Mouse (Mus musculus): ENCODE data around the gene Aire.

Gene Aire

DNA sequence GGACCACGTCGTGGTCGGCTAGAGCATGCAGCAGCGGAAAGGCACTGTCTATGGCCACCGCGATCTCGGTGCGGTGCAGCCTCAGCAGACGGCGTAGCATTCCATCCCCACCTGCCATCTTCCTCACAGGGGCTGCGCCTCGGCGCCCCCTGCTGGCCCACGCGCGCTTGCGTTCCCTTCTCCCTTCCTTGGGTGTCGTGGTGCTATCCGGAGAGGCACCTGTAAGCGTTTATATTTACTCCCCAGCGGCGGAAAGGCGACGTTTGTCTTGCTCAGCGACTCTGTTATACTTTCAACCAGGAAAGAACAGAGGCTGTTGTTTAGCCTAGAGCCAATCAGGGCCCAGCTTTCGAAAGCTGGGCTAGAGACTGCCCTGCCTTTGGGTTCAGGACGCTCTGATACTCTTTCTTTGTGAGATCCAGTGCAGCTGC lies at the start of gene Aire:
Aire (minus strand) TSS at position 205 of the 431 bp plus-strand sequence.
- DNase-seq (ENCODE audit: low read depth) = peak; percentile 26

DNA sequence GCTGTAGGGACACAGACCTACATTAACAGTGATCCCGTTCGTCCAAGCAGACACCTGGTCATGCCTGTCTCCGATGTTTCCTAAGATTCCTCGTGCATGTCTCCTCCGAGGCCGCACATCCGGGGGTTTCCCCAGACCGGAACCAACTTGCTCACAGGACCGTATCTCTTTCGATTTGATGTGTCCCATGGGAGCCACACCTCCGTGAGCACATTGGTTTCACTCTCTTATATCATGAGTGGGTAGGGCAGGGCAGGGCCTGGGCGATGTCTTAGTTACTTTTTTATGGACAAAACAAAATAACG lies 49.3 kb upstream of the Aire start:
- no peak for DNase-seq (ENCODE audit: low read depth)

DNA sequence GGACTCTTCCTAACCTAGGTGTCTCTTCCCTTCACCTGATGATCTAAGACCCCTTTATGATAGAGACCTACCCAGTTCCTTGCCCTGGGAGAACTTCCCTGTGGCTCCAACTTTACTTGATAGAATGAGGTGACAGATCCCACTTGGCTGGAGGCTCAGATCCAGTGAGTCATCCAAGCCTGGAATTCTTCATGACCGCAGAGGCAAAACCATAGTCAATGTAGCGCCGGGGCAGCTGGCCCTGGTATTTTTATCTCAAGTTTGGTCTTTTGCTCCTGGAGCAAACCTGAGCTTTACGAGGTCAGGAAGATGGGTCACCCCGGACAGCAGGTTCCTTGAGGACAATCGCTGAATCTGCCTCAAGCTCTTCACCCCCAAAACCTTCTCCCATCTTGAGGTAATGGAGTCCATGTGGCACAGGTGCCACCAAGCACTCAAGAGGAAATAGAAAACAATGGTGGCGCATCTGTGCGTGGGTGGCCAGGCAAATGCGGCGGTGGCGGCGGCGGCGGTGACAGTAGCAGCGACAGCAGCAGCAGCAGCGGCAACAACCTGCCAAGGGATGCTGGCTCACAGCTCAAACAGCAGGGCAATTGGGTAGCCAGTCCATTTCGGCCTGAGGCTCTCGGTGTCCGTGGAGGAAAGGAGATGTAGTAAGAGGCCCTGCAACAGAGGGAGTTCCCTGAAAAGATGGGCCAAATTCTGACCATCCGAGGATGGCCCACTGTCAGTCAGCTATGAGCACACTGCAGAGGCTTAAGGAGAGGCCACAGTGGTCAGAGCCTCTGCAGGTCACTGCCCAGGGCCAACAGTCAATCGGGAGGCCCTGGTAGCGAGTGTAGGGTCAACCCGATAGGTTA lies 48.7 kb upstream of the Aire start:
- no peak for DNase-seq (ENCODE audit: low read depth)

- DNase-seq (ENCODE audit: low read depth) = peak; percentile 42
Measured at GRCm38 (mm10) chr10:78090706-78091491, 47.5 kb upstream of the Aire start.

GRCm38 (mm10) chr10:78090246-78090645 lies 46.8 kb upstream of the Aire start:
- peak; percentile 26 for DNase-seq (ENCODE audit: low read depth)

- peak; percentile 86 for DNase-seq (ENCODE audit: low read depth)
Measured at GRCm38 (mm10) chr10:78087101-78087511, 43.7 kb upstream of the Aire start.

GRCm38 (mm10) chr10:78086444-78087061 lies 43.1 kb upstream of the Aire start:
- DNase-seq (ENCODE audit: low read depth) = peak; percentile 92

DNA sequence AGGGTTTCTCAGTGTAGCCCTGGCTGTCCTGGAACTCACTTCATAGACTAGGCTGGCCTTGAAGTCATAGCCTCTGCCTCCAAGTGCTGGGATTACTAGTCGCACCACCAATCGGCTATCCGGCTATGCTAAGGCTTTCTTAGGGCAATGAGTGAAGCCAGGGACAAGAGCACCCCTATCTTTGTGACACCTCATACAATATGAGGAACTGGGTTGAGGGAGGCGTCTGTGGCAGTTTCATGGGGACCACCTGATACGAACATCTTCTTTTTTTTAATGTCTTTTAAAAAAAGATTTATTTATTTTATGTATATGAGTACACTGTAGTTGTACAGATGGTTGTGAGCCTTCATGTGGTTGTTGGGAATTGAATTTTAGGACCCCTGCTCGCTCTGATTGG lies 42.3 kb upstream of the Aire start:
- DNase-seq (ENCODE audit: low read depth) = no peak

GRCm38 (mm10) chr10:78084073-78084472 lies 40.7 kb upstream of the Aire start:
- DNase-seq (ENCODE audit: low read depth) = no peak

GRCm38 (mm10) chr10:78079955-78080591 lies 36.7 kb upstream of the Aire start:
- DNase-seq (ENCODE audit: low read depth) = peak; percentile 34

- DNase-seq (ENCODE audit: low read depth) = no peak
Measured at GRCm38 (mm10) chr10:78078276-78078675, 34.9 kb upstream of the Aire start.

- DNase-seq (ENCODE audit: low read depth) = no peak
Measured at GRCm38 (mm10) chr10:78077862-78078261, 34.5 kb upstream of the Aire start.

DNA sequence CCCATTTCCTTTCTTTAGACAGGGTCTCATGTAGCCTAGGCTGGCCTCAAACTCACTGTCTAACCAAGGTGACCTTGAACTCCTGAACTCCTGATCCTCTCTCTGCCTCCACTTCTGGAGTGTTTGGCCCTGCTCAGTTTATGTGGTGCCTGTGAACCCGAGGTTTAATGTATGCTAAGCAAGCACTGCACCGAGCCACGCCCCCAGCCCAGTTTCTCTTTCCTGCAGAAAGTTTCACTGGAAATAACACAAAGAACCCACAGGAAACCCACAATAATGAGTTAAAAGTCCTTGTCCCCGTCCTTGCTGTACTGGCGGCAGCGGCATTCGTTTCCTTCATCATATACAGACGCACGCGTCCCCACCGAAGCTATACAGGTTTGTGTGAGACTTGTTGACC lies 31.6 kb upstream of the Aire start:
- DNase-seq (ENCODE audit: low read depth) = peak; percentile 83

- no peak for DNase-seq (ENCODE audit: low read depth)
Measured at GRCm38 (mm10) chr10:78074151-78074550, 30.7 kb upstream of the Aire start.

DNA sequence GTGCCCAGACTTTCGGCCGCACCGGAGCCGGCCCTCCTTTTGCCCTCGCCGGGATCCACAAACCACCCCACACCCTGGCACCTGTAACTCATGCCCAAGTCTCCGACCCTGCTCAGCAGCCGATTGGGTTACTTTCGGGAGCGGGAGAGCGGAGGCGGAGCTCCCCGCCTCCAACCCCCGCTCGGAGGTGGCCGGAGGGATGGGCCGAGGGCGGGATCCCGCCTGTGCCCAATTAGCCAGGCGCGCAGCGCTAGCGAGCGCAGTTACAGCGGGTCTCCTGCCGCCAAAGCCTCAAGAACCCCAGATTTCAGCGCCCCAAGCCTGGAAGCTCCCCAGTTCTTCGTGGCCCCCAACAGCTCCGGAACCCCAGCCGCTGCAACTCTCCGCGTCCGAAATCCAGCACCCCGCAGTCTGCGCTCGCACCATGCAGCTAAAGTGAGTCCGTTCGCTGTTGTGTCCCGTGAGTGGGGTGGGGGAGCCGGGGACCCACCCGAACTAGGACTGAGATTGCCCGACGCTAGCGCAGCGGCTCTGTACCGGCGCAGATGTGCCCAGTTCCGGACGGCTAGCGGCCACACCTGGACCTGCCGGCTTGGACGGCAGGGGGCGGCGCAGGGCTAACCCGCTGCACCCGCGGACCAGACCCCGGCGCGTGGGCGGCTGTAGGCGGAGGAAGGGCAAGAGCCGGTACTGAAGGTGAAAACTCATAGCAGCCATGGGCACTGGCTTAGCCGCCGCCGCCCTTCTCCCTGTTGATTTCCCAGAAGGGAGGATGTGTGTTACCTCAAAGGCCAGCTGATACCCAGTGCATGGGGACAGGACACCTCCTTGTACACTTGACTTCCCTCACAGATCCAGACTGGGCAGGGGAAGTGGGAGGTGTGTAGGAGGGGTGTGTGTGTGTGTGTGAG lies 25.9 kb upstream of the Aire start, which contains the start of gene Icosl:
Icosl (plus strand) TSS at position 202 of the 911 bp plus-strand sequence.
- DNase-seq (ENCODE audit: low read depth) = peak; percentile 81

DNA sequence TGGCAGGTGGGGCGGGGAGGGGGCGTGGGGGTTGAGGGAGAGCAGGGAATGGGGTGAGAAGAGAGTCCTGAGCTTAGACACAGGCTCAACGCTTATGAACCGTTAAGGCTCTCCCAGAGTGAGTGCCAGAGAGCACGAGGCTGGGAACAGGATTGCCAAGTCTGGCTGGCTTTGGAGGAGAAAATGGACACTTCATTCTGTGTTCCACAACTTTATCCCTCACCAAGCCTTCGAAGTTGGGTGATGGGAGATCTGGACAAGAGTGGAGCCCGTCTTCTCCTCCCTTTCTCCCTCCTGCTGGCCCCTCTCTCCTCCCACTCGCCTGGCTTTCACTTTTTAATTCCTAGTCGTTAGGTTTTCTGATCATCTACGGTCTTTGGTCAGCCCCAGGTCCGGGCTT lies 25.1 kb upstream of the Aire start:
- DNase-seq (ENCODE audit: low read depth) = peak; percentile 20

- peak; percentile 71 for DNase-seq (ENCODE audit: low read depth)
Measured at GRCm38 (mm10) chr10:78067226-78067625, 23.8 kb upstream of the Aire start.

- DNase-seq (ENCODE audit: low read depth) = no peak
Measured at GRCm38 (mm10) chr10:78063122-78063521, 19.7 kb upstream of the Aire start.

GRCm38 (mm10) chr10:78057056-78057455 lies 13.6 kb upstream of the Aire start:
- no peak for DNase-seq (ENCODE audit: low read depth)

GRCm38 (mm10) chr10:78054633-78055565 lies 11.5 kb upstream of the Aire start:
- peak; percentile 94 for DNase-seq (ENCODE audit: low read depth)
